Mouse (Mus musculus): Measurements from ENCODE around the gene Tmem274.

- TF ChIP-seq CTCF (IDR thresholded peaks at IDR 0.05; ENCODE audit: control insufficient read depth, insufficient read depth, insufficient read length) (no peak), USF1 (IDR thresholded peaks at IDR 0.05; ENCODE audit: low read depth) (no peak), MAX (IDR thresholded peaks at IDR 0.05) (peak; percentile 73), CEBPB (IDR thresholded peaks at IDR 0.05; ENCODE audit: low read depth) (no peak)
Observed at GRCm38 (mm10) chr4:149487729-149488128, 10.6 kb downstream of the Tmem274 start.

All from C2C12 (cell line).